Mouse (Mus musculus): ENCODE results near the gene Cdkn2a.

DNA sequence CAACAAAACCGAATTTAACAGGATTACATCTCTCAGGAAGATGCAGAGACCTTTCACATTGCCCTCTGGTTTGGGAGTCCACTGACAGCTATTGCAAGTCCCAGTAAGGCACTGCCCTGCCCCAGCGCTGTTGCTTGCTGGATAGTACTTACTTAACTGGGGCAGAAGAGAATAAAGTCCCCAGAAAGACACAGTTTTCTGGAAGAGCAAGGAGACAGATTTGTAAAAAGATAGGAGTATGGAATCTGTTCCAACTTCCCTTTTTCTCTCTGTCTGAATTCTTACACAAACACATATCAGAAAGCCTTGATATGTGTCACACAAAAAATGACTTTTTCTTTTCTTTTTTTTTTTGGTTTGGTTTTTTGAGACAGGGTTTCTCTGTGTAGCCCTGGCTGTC is 5.3 kb upstream of the Cdkn2a start:
- no peak for TF ChIP-seq CTCF (IDR thresholded peaks at IDR 0.05; ENCODE audit: control insufficient read depth, insufficient read depth, low read length)
- no peak for TF ChIP-seq POLR2A (IDR thresholded peaks at IDR 0.05; ENCODE audit: borderline replicate concordance, control insufficient read depth, low read depth, low read length)

All from bone marrow, adult 2 months (tissue).